Mouse (Mus musculus) heart, embryonic 11.5 days (tissue): ENCODE data around the gene Ifitm7. TPM values are rescaled to one million over a fixed set of nuclear protein-coding genes. Genes with fewer than 3 reads are reported as not detected.

Source experiments
- ATAC-seq: fragments of 200-750 bp; cut with Nextera tagmentation; replicated peaks from 2 replicates; pipeline ENCODE4 v1.8.0; 2017; ENCODE audit warnings: moderate library complexity; ENCODE audit not compliant: insufficient number of reproducible peaks, low FRiP score, low TSS enrichment
- H3K27ac ChIP-seq: fragments of 300-500 bp; sonication (generic); 2 replicates; pipeline ENCODE4 v1.5.1; 2014; ENCODE audit warnings: mild to moderate bottlenecking, low read depth, low read length
- H3K27me3 ChIP-seq: fragments of 300-500 bp; sonication (generic); 2 replicates; pipeline ENCODE4 v1.6.1; 2014; ENCODE audit warnings: mild to moderate bottlenecking, low read length, mixed read lengths; ENCODE audit not compliant: control insufficient read depth, insufficient read depth
- H3K36me3 ChIP-seq: fragments of 300-500 bp; sonication (generic); 2 replicates; pipeline ENCODE4 v1.6.1; 2014; ENCODE audit warnings: mild to moderate bottlenecking, low read length, moderate library complexity, mixed read lengths; ENCODE audit not compliant: control insufficient read depth, insufficient read depth
- H3K4me1 ChIP-seq: fragments of 300-500 bp; sonication (generic); 2 replicates; pipeline ENCODE4 v1.6.1; 2014; ENCODE audit warnings: low read length; ENCODE audit not compliant: control insufficient read depth, insufficient read depth
- H3K4me2 ChIP-seq: fragments of 300-500 bp; sonication (generic); 2 replicates; pipeline ENCODE4 v1.6.1; 2014; ENCODE audit warnings: mild to moderate bottlenecking, moderate library complexity
- H3K4me3 ChIP-seq: fragments of 300-500 bp; sonication (generic); 2 replicates; pipeline ENCODE4 v1.5.1; 2014; ENCODE audit warnings: low read depth, low read length
- H3K9ac ChIP-seq: fragments of 300-500 bp; sonication (generic); 2 replicates; pipeline ENCODE4 v1.6.1; 2014; ENCODE audit warnings: mild to moderate bottlenecking, low read depth, low read length, moderate library complexity
- H3K9me3 ChIP-seq: fragments of 300-500 bp; sonication (generic); replicated peaks from 2 replicates; pipeline ENCODE4 v1.6.1; 2016; ENCODE audit warnings: low read length; ENCODE audit not compliant: control insufficient read depth
- WGBS: fragments of 180-500 bp; shearing (Covaris S2); extraction: QIAGEN DNeasy Blood & Tissue Kit; methylation state at CpG from one replicate; pipeline ENCODE4 v1.1.7; 2014; ENCODE audit not compliant: insufficient replicate concordance; 5-methylcytosine and 5-hydroxymethylcytosine counted together
- polyA plus RNA-seq: library from polyadenylated mRNA; unstranded; fragments of >200 nt; fragmentation: Nextera tagmentation; extraction: Ambion mirVana; gene quantifications from 2 replicates; pipeline ENCODE4 v1.2.1, GENCODE M21; 2014

Gene Ifitm7
- not detected in 2 replicates for polyA plus RNA-seq

DNA sequence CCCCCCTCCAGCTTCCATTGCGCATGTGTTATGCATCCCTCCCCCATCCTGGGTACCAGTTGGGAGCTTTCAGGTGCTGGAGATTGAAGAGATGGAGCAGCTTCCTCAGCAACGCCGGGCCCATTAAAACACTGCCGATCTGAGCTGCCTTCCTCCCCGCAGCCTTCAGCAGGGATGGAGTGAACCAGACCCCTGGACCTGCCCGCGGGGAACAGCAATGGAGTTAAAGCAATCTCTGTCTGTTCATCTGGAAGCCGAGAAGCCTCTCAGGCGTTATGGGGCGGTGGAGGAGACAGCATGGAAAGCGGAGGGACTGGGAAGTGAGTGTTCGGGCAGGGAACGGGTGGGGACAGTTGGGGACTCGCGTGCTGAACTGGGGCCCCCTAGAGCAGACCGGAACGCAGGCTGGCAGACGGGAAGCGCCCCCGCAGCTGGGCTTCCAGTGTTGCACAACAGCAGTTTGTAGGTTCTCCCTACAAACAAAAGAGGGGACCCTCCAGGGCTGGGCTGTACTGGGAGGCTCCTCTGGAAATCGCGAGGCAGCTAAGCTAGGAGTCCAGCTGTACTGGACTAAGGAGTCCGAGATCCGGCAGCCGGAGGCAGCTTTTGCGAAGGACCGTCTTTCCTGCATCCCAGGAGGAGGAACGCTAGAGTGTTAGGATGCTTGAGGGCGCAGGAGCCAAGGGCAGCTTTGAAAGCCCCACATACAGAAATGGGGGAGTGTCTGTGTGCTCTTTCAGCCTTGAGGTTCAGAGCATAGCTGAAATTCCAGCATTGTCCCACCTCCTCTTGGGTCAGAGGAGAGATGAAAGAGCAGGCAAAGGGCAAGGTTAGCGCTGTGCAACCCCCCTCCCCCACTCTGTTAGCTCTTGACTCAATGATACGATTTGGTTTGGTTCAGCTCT is at the start of gene Ifitm7, which contains the start of gene 2900011O08Rik:
Ifitm7 (minus strand) TSS at position 315 of the 905 bp plus-strand sequence.
2900011O08Rik (plus strand) TSS at position 31 of the 905 bp plus-strand sequence.
- H3K36me3 ChIP-seq = no peaks in the 10 kb centered on the region
- 0 out of 2 replicates have a peak, but pooled peaks cover 2% of the 10 kb centered on the region for H3K4me1 ChIP-seq
- peak within 1 kb of the TSS; percentile 52 for H3K9ac ChIP-seq
- peaks cover 2% of the 10 kb centered on the region; the same call in 1 of the 2 replicates for H3K27me3 ChIP-seq
- no peak; the same call in 1 of the 2 replicates for ATAC-seq
- WGBS = 2% methylated on average over 31 of the region's 31 CpGs
- peak within 1 kb of the TSS; percentile 81 for H3K4me2 ChIP-seq
- H3K4me3 ChIP-seq = peak within 1 kb of the TSS; percentile 48
- H3K27ac ChIP-seq = no peak within 1 kb of the TSS
- H3K9me3 ChIP-seq = no peaks in the 10 kb centered on the region

DNA sequence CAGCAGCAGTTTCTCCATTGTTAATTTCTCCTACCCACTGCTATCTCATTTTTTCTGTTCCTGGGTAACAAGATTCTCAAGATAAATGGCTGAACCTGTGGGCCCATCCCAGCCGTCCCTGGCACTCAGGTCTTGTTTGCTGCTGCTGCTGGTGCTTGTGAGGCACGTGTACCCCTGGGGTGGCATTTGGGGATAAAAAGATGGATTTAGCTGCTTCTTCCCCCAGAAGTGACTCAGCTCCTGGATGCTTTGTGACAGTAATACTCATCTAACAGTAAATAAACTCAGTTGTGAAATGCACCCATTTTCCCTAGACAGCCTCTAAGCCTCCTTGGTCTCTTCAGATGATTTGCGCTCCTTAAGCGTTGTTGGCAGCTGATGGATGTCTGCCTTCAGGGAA is 46.4 kb upstream of the Ifitm7 start:
- H3K9me3 ChIP-seq = no peaks in the 10 kb centered on the region
- no peak overlapping the region for H3K4me3 ChIP-seq
- WGBS = 68% methylated on average over 4 of the region's 4 CpGs
- no peak overlapping the region for H3K9ac ChIP-seq
- H3K4me1 ChIP-seq = no peaks in the 10 kb centered on the region
- no peaks in the 10 kb centered on the region for H3K36me3 ChIP-seq
- no peak overlapping the region for H3K4me2 ChIP-seq
- H3K27me3 ChIP-seq = no peaks in the 10 kb centered on the region
- no peak for ATAC-seq
- H3K27ac ChIP-seq = no peak overlapping the region

DNA sequence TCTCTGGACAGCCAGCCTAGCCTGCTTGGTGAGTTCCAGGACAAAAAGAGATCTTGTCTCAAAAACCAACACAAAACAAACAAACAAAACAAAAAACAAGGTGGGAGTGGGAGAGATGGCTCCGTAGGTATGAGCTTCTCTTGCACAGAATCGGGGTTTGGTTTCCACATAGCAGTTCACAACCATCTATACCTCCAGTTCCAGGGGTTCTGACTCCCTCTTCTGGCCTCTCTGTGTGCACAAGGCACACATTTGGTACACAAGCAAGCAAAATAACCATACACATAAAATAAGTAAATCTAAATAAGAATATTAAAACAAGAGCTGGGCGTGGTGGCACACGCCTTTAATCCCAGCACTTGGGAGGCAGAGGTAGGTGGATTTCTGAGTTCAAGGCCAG is 44.0 kb upstream of the Ifitm7 start:
- no peak for ATAC-seq
- Histone ChIP-seq H3K4me3 (no peak overlapping the region), H3K4me2 (no peak overlapping the region), H3K9me3 (no peaks in the 10 kb centered on the region), H3K27me3 (no peaks in the 10 kb centered on the region), H3K36me3 (no peaks in the 10 kb centered on the region), H3K4me1 (no peaks in the 10 kb centered on the region), H3K9ac (no peak overlapping the region), H3K27ac (no peak overlapping the region)
- WGBS = 78% methylated on average over 4 of the region's 4 CpGs

DNA sequence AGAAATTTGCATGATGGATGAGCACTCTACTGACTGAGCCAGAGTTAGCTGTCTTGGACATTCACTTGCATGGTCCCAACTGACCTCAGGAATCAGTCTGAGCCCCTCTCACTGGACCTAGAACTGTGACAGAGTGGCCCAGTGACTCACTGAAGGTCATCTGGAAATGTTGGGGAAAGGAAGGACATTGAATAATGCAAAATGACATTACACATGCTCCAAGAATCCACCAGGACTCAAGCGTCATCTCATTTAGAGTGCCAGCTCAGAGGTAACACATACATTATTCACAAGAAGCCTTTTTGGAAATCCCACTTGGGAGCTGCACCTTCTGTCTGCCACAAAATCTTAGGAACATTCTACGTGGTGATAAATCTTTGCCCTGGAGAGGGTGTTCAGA is 43.2 kb upstream of the Ifitm7 start:
- Histone ChIP-seq H3K27ac (no peak overlapping the region), H3K9ac (no peak overlapping the region), H3K4me3 (no peak overlapping the region), H3K4me2 (no peak overlapping the region), H3K27me3 (no peaks in the 10 kb centered on the region), H3K9me3 (no peaks in the 10 kb centered on the region), H3K36me3 (no peaks in the 10 kb centered on the region), H3K4me1 (no peaks in the 10 kb centered on the region)
- ATAC-seq = no peak
- WGBS = 74% methylated on average over 2 of the region's 2 CpGs

DNA sequence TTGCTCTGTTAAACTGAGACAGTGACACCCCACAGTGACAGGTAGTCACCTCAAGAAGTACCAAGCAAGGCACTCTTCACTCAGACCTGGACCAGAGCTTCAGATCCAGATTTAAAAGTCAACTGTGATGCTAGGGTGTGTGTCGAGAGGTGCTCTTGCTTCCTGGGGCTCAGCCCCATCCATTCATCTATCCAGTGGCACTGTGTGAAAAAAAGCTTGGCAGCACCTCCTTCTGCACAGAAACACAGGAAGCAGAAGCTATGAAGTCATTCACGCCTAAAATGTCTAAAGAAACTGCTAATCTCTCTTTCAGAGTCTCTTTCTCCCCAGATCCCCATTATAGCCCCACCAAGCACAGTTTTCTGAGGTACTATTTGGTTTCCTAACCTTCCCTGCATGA is 42.4 kb upstream of the Ifitm7 start:
- H3K4me1 ChIP-seq = no peaks in the 10 kb centered on the region
- no peak overlapping the region for H3K27ac ChIP-seq
- no peak for ATAC-seq
- H3K36me3 ChIP-seq = no peaks in the 10 kb centered on the region
- WGBS = 42% methylated on average over 2 of the region's 2 CpGs
- H3K27me3 ChIP-seq = no peaks in the 10 kb centered on the region
- H3K4me2 ChIP-seq = no peak overlapping the region
- H3K4me3 ChIP-seq = no peak overlapping the region
- H3K9ac ChIP-seq = no peak overlapping the region
- no peaks in the 10 kb centered on the region for H3K9me3 ChIP-seq

DNA sequence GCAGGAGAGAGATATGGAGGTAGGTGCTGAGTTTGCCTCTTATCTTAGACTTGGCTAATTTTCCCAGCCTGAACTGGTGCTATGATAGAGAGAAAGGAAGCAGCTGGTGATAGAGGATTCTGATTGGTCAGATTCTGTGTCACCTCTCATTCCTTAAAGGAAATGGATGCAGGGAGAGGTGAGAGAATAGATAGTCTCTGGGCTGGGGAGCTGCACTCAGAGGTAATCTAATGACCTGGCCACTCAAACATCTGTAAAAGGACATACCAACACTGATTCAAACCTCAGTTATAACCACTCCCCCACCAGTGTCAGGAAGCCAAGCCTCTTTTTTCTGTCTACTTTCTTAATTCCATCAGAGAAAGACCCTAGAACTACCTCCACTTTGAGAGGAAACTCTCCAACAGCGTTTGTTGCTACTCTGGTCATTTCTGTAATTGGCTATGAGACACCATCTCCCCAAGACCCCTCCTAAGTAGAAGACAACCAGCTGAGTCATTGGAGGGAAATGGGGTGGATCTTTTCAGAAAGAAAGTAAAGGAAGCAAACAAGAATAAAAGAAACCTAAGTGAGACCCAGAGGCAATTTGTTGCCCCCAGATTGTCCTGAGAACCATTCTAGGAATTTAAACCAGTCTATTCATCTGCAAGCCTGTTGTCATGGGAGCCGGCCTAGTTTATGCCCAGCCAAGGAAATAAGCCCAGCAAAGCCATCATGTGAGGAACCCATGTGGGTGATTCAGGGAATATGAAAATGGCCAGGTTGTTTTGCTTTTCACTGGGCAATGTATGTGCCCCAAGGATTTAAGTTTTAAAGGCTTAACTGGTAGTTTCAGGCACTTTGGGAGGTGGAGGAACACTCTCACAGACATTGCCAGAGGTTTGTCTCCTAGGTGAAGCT is 38.7 kb upstream of the Ifitm7 start:
- Histone ChIP-seq H3K4me1 (no peaks in the 10 kb centered on the region), H3K36me3 (no peaks in the 10 kb centered on the region), H3K4me2 (no peak overlapping the region), H3K27me3 (no peaks in the 10 kb centered on the region), H3K9ac (no peak overlapping the region), H3K4me3 (no peak overlapping the region), H3K27ac (no peak overlapping the region), H3K9me3 (no peaks in the 10 kb centered on the region)
- 63% methylated on average over 2 of the region's 2 CpGs for WGBS
- ATAC-seq = no peak

DNA sequence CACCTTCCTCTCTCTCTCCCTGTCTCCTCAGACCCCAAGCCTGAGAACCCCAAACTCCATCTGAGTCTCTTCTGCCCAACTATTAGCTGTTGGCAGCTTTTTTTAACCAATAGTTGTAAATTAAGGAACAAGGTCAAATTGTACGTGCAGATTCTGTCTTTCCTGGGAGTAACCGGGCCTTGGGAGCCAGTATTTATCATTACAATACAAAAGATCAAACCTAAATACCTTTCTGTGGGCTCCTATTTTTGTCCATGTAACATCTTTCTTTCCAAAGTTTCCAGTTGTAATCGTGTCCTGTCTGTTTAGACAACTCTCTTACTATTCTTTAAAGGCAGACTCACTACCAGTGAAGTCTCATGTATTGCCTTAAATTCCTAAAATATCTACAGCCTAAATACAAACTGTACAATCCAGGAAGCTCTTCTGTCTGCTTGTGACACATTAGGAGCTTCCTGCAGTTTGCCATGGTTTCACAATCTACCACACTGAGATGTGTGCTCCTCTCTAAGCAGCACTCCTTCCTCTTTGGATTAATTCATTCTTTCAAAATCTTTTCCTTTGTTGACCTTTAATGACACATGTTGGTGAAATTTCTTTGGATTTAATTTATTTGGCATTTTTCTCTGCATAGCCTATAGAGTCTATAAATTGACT is 34.6 kb upstream of the Ifitm7 start:
- Histone ChIP-seq H3K36me3 (no peaks in the 10 kb centered on the region), H3K4me3 (no peak overlapping the region), H3K27ac (no peak overlapping the region), H3K4me2 (no peak overlapping the region), H3K9me3 (no peaks in the 10 kb centered on the region), H3K27me3 (no peaks in the 10 kb centered on the region), H3K9ac (no peak overlapping the region), H3K4me1 (no peaks in the 10 kb centered on the region)
- WGBS = 75% methylated on average over 3 of the region's 3 CpGs
- ATAC-seq = no peak

DNA sequence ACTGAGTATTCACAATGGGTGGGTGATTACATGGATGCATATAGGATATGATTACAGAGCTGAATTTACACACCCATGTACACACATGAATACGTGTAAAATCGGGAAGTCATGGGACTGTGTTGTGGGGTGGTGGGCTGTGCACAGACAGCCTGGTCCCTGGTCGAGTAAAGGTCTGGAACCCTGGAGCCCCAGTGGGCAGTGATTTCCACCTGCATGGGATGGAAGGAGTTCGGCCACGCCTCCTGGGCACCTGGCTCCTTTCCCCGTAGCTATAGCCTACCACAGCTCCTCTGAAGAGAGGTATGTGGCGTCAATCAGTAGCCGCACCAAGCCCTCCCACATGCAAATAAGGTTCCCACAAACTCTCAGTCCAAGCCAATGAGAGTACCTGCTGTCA is 30.6 kb upstream of the Ifitm7 start:
- no peak overlapping the region for H3K4me2 ChIP-seq
- no peaks in the 10 kb centered on the region for H3K36me3 ChIP-seq
- WGBS = 80% methylated on average over 8 of the region's 8 CpGs
- H3K4me3 ChIP-seq = no peak overlapping the region
- no peaks in the 10 kb centered on the region for H3K4me1 ChIP-seq
- H3K27ac ChIP-seq = no peak overlapping the region
- no peaks in the 10 kb centered on the region for H3K27me3 ChIP-seq
- no peak for ATAC-seq
- no peaks in the 10 kb centered on the region for H3K9me3 ChIP-seq
- no peak overlapping the region for H3K9ac ChIP-seq
